Mouse (Mus musculus) spleen, adult 2 months (tissue): ENCODE measurements around the gene Baiap2l1.

ENCODE experiments used
- CTCF ChIP-seq: fragments of 200-500 bp; IDR thresholded peaks from 2 replicates; pipeline ENCODE4 v1.5.1; 2011; ENCODE audit warnings: mild to moderate bottlenecking, inconsistent platforms; ENCODE audit not compliant: insufficient read depth, insufficient read length, insufficient replicate concordance; ENCODE audit errors: extremely low read depth
- POLR2A ChIP-seq: fragments of 200-500 bp; IDR thresholded peaks from 2 replicates; pipeline ENCODE4 v1.6.1; 2011; ENCODE audit warnings: low read depth, low read length, inconsistent platforms

DNA sequence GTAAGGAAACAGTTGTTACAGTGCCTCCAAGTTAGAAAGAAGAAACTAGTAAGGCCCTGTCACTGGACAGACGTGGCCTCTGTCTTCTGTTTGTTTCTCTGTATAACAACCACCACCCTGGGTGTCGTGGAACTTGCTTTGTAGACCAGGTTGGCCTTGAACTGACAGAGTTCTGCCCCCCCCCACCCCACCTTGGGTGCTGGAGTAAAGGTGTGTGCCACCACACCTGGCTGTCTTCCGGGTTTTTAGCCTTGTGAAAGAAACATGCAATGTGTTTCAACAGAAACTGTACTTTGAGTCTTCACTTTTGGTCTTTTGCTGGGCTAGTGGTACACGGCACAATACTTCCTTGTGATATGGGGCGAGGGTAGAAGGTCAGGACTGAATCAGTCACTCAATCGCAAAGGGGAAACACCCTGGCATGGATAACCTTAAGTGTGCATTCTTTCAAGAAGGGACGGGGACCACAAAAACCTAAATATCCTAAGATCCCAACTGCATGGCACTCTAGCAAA is 61.8 kb downstream of the Baiap2l1 start:
- no peak for TF ChIP-seq POLR2A
- TF ChIP-seq CTCF: no peak
